Mouse (Mus musculus) CH12.LX (cell line): ENCODE measurements around the gene Ccdc78.

Experiments
- CTCF ChIP-seq, 2 experiments: IDR thresholded peaks in 1 of 2; conservative IDR thresholded peaks in 1 of 2; 2 replicates each; pipeline ENCODE4 v1.5.1; 2011 to 2012; ENCODE audit warnings: low read depth in 2 of 2, low read length in 2 of 2, improper control_type of control experiment in 1 of 2, inconsistent platforms in 1 of 2, mild to moderate bottlenecking in 1 of 2, moderate library complexity in 1 of 2
- ELF1 ChIP-seq: IDR thresholded peaks from 2 replicates; pipeline ENCODE4 v1.6.1; 2014; ENCODE audit warnings: low read depth, mild to moderate bottlenecking, inconsistent platforms, low read length, improper control_type of control experiment
- GABPA ChIP-seq: IDR thresholded peaks from 2 replicates; pipeline ENCODE4 v1.6.1; 2012; ENCODE audit warnings: low read depth, low read length, improper control_type of control experiment, inconsistent platforms; ENCODE audit not compliant: insufficient replicate concordance
- HCFC1 ChIP-seq: IDR thresholded peaks from 2 replicates; pipeline ENCODE4 v1.6.1; 2012; ENCODE audit warnings: low read depth, mild to moderate bottlenecking, inconsistent platforms, low read length, improper control_type of control experiment
- MAZ ChIP-seq: IDR thresholded peaks from 2 replicates; pipeline ENCODE4 v1.6.1; 2012; ENCODE audit warnings: low read depth, mild to moderate bottlenecking, inconsistent platforms, low read length, improper control_type of control experiment, moderate library complexity
- MEF2A ChIP-seq: IDR thresholded peaks from 2 replicates; pipeline ENCODE4 v1.6.1; 2014; ENCODE audit warnings: low read depth, mild to moderate bottlenecking, inconsistent platforms, low read length, improper control_type of control experiment, borderline replicate concordance
- POLR2A ChIP-seq: IDR thresholded peaks from 2 replicates; pipeline ENCODE4 v1.6.1; 2011; ENCODE audit warnings: low read depth, mild to moderate bottlenecking, improper control_type of control experiment, low read length
- RCOR1 ChIP-seq: conservative IDR thresholded peaks from 2 replicates; pipeline ENCODE4 v1.6.1; 2012; ENCODE audit warnings: low read depth, mild to moderate bottlenecking, inconsistent platforms, low read length, improper control_type of control experiment
- SIN3A ChIP-seq: IDR thresholded peaks from 2 replicates; pipeline ENCODE4 v1.6.1; 2012; ENCODE audit warnings: low read length, improper control_type of control experiment, inconsistent platforms
- TCF12 ChIP-seq: IDR thresholded peaks from 2 replicates; pipeline ENCODE4 v1.6.1; 2014; ENCODE audit warnings: low read depth, mild to moderate bottlenecking, inconsistent platforms, low read length, improper control_type of control experiment
- USF1 ChIP-seq: IDR thresholded peaks from 2 replicates; pipeline ENCODE4 v1.6.1; 2014; ENCODE audit warnings: low read depth, mild to moderate bottlenecking, inconsistent platforms, low read length, improper control_type of control experiment
- USF2 ChIP-seq: conservative IDR thresholded peaks from 2 replicates; pipeline ENCODE4 v1.6.1; 2011; ENCODE audit warnings: low read depth, low read length, improper control_type of control experiment
- ZKSCAN1 ChIP-seq: IDR thresholded peaks from 2 replicates; pipeline ENCODE4 v1.6.1; 2012; ENCODE audit warnings: low read depth, inconsistent platforms, low read length, improper control_type of control experiment, borderline replicate concordance
- ZNF384 ChIP-seq: IDR thresholded peaks from 2 replicates; pipeline ENCODE4 v1.6.1; 2012; ENCODE audit warnings: low read depth, low read length, improper control_type of control experiment, inconsistent platforms

DNA sequence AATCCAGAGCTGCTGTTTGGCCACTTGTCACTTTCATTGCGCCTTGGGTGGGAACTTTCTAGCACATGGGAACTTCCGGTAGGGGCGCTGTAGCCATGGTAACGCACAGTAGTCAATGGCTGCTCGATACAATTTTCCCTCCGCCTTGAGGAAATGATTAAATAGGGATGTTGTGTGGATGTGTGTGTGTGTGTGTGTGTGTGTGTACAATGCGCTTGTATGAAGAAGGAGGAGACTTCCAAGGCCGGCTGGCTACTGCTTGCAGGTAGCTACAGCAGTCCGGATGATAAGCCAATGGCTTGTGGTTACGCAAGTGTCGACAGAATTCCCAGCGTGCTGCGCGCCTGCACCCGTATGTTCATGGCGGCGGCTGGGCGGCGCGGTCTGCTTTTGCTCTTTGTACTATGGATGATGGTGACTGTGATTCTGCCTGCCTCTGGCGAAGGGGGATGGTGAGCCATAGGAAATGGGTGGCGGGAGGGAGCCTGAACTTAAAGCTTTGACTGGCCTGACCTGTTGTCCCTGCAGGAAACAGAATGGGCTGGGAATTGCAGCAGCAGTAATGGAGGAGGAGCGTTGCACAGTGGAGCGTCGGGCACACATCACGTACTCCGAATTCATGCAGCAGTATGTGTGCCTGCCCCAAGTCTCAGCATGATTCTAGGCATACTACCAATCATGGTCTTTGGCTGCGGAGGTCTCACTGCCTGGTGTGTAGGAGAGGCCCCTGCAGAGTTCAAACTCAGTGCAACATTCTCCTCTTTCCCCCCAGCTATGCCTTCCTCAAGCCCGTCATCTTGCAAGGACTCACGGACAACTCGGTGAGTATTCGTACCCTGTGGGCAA lies 42.6 kb downstream of the Ccdc78 start, which contains the start of gene Jmjd8:
- TF ChIP-seq ZNF384 (no peak), TCF12 (no peak), USF1 (no peak), ZKSCAN1 (no peak), SIN3A (no peak; the same call in 1 of the 2 replicates), CTCF (conservative IDR thresholded peaks at IDR 0.05 in 1 of 2, IDR thresholded peaks at IDR 0.05 in 1 of 2; ENCODE audit: low read depth in 2 of 2, low read length in 2 of 2) (peak in 1 of 2 experiments; percentile 43; a peak in 2 of 4 replicates), RCOR1 (no peak), POLR2A (peak; percentile 45; the same call in 1 of the 2 replicates), ELF1 (peak; percentile 62), HCFC1 (peak; percentile 54), USF2 (no peak), MAZ (no peak), GABPA (no peak), MEF2A (no peak)
